Mouse (Mus musculus) G1E (cell line): ENCODE measurements around the gene Actn3.

Experiments used
- CTCF ChIP-seq: IDR thresholded peaks from 2 replicates; pipeline ENCODE4 v1.5.1; 2012; ENCODE audit warnings: low read depth, low read length, inconsistent platforms, mixed read lengths
- GATA1 ChIP-seq: IDR thresholded peaks from 2 replicates; pipeline ENCODE4 v1.6.1; 2012; ENCODE audit warnings: borderline replicate concordance, low read length, inconsistent platforms, mixed read lengths

DNA sequence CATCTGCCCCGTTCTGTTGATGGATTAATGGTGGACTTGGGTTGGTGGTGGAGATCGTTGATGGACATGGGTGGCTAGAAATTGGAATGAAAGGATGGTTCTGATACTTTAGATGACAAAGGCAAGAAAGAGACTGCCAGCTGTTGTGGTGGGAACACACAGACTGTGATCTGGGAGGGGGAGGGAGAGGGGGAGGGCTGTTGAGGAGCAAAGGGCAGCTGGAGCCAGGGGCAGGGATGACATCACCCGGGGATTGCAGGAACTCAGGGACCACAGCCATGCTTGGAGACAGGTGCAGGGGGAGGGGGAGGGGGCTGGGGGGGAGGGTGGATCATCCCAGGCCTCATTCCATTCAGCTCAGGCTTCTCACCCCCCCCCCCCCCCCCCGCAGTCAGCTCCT lies 1.5 kb downstream of the Actn3 start:
- no peak for TF ChIP-seq GATA1
- no peak for TF ChIP-seq CTCF
